Mouse (Mus musculus) midbrain, embryonic 13.5 days (tissue): ENCODE data around the gene Unc93a. TPM values are rescaled to one million over a fixed set of nuclear protein-coding genes. Genes with fewer than 3 reads are reported as not detected.
A peak's percentile ranks its signal among the peaks of the same experiment; 100 is the strongest.
"Not testable (repeated sequence)": the region's sequence is repeated elsewhere in the genome, so short reads cannot be mapped to it uniquely, and the experiment has no call there.

Experiments used
- ATAC-seq: fragments of 200-750 bp; cut with Nextera tagmentation; 2 replicates; pipeline ENCODE4 v1.8.0; 2017; ENCODE audit warnings: mild to moderate bottlenecking, moderate TSS enrichment, moderate library complexity
- H3K27ac ChIP-seq: fragments of 300-500 bp; sonication (generic); 2 replicates; pipeline ENCODE4 v1.5.1; 2015; ENCODE audit warnings: inconsistent platforms, mild to moderate bottlenecking, moderate library complexity
- H3K27me3 ChIP-seq: fragments of 300-500 bp; sonication (generic); 2 replicates; pipeline ENCODE4 v1.6.1; 2015; ENCODE audit warnings: mild to moderate bottlenecking, inconsistent platforms
- H3K36me3 ChIP-seq: fragments of 300-500 bp; sonication (generic); 2 replicates; pipeline ENCODE4 v1.6.1; 2015; ENCODE audit warnings: mild to moderate bottlenecking, inconsistent platforms
- H3K4me1 ChIP-seq: fragments of 300-500 bp; sonication (generic); replicated peaks from 2 replicates; pipeline ENCODE4 v1.6.1; 2015; ENCODE audit warnings: inconsistent platforms
- H3K4me2 ChIP-seq: fragments of 300-500 bp; sonication (generic); replicated peaks from 2 replicates; pipeline ENCODE4 v1.6.1; 2015; ENCODE audit warnings: moderate library complexity, mild to moderate bottlenecking, inconsistent platforms
- H3K4me3 ChIP-seq: fragments of 300-500 bp; sonication (generic); replicated peaks from 2 replicates; pipeline ENCODE4 v1.5.1; 2015; ENCODE audit warnings: mild to moderate bottlenecking, inconsistent platforms
- H3K9ac ChIP-seq: fragments of 300-500 bp; sonication (generic); replicated peaks from 2 replicates; pipeline ENCODE4 v1.6.1; 2015; ENCODE audit warnings: mild to moderate bottlenecking, inconsistent platforms
- H3K9me3 ChIP-seq: fragments of 300-500 bp; sonication (generic); 2 replicates; pipeline ENCODE4 v1.6.1; 2016; ENCODE audit warnings: mild to moderate bottlenecking, inconsistent platforms
- WGBS: fragments of 180-500 bp; shearing (Covaris S2); methylation state at CpG from one replicate; pipeline ENCODE4 v1.1.7; 2015; 5-methylcytosine and 5-hydroxymethylcytosine counted together
- polyA plus RNA-seq: library from polyadenylated mRNA; unstranded; fragments of >200 nt; fragmentation: Nextera tagmentation; extraction: Ambion mirVana; gene quantifications from 2 replicates; pipeline ENCODE4 v1.2.1, GENCODE M21; 2015

The Unc93a gene
- 0.07 TPM in 1 of 2 replicates, not detected in the other for polyA plus RNA-seq

DNA sequence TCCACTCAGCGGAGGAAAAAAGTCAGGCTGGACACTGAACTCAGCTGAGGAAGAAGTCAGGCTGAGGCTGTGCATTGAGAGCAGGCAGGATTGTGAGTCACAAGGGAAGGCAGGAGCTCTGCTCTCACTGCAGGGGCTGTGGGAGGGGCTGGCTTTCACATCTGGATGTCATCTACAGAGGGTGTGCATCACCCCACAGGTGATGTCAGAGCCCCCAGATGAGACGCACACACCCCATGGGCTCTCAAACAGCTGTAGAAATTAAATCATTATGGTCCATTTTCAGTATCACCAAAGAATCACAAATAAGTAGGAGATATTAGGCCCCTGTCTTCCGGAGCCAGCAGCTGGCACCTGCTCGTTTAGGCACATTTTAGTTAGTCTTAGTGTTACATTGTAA, at the start of gene Unc93a:
Gene Unc93a, minus strand, starts transcription at position 101 of the 400 bp plus-strand sequence.
- ATAC-seq = not testable (repeated sequence)

DNA sequence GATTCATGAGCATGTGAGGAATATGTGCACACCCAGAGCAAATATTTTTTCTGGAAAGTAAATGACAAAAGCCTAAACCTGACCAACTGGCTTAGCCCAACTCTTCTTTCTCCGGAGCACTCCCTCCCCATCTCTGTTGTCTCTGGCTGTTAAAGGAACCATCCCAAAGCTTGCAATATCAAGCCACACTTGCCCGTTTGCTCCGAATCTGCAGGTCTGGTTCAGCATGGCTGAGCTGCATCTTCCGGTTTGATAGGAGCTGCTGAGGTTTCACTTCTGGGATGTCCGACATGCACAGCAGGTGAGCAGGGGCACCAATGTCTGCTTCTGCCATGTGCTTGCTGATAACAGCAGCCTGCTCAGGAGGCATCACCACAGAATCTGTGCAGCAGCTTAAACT, 48.9 kb upstream of the Unc93a start:
- H3K4me2 ChIP-seq, H3K27me3 ChIP-seq, H3K9ac ChIP-seq, H3K4me1 ChIP-seq, H3K4me3 ChIP-seq, ATAC-seq, H3K36me3 ChIP-seq, H3K27ac ChIP-seq: not testable (repeated sequence)
- 91% methylated on average over 5 of the region's 5 CpGs for WGBS
- H3K9me3 ChIP-seq = peaks cover 40% of the 10 kb centered on the region

More for the DNA sequence above, at the start of gene Unc93a:
- not testable (repeated sequence) for H3K27ac ChIP-seq, H3K9ac ChIP-seq, H3K4me1 ChIP-seq, H3K27me3 ChIP-seq, H3K9me3 ChIP-seq, H3K4me2 ChIP-seq, H3K4me3 ChIP-seq, H3K36me3 ChIP-seq
- 80% methylated on average over 3 of the region's 4 CpGs for WGBS

DNA sequence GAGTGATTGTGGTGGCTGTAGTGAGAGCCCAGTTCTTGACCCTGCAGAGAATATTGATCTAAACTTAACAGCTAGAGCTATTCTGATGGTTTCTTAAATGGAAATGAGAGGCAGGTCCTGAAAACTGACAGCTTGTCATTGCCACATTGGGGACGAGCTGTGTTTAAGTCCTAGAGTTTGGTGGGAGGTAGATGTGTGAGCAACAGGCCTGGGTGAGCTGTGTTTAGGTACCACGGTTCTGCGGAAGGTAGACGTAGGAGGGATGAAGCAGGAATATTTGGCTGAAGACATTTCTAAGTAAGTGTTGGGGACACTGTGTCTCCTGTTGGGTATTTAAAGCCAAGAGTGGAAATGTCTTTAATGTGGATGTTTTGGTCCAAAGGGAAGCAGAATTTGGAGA, 47.4 kb upstream of the Unc93a start:
- WGBS = 86% methylated on average over 4 of the region's 4 CpGs
- not testable (repeated sequence) for H3K27ac ChIP-seq, H3K4me3 ChIP-seq, H3K27me3 ChIP-seq, ATAC-seq, H3K36me3 ChIP-seq, H3K4me2 ChIP-seq, H3K9ac ChIP-seq, H3K4me1 ChIP-seq
- H3K9me3 ChIP-seq = peaks cover 33% of the 10 kb centered on the region

DNA sequence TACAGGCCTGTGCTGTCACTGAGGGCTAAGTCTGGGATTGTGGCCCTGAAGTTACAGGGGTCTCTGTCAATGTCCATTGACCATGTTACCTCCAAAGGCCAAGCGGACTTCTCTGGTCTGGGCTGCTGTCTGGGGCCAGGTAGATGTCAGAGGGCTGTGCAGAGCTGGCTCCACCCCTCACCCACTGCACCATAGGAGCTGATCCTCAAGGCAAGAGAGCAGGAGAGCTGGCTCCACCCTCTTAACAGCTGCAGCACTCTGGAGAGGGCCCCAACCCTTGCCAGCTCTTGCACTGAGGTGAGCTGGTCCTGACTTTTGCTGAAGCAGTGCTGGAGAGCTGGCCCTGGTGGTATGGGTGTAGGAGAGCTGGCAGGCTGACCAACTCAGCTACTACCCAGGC, 46.2 kb upstream of the Unc93a start:
- not testable (repeated sequence) for H3K4me1 ChIP-seq
- 54% methylated on average over 1 of the region's 1 CpGs for WGBS
- peak; percentile 35 for ATAC-seq

GRCm38 (mm10) chr17:13175609-13176008, 44.0 kb upstream of the Unc93a start:
- not testable (repeated sequence) for H3K4me3 ChIP-seq, H3K36me3 ChIP-seq, H3K9me3 ChIP-seq, H3K4me2 ChIP-seq, H3K27me3 ChIP-seq, H3K27ac ChIP-seq, H3K9ac ChIP-seq, H3K4me1 ChIP-seq
- WGBS = 45% methylated on average over 1 of the region's 1 CpGs
- 0 out of 2 replicates have a peak, but pooled peaks have one; percentile 51 for ATAC-seq

More for the DNA sequence above, 46.2 kb upstream of the Unc93a start:
- H3K4me2 ChIP-seq, H3K36me3 ChIP-seq, H3K27ac ChIP-seq, H3K9ac ChIP-seq, H3K4me3 ChIP-seq, H3K27me3 ChIP-seq: not testable (repeated sequence)
- peaks cover 27% of the 10 kb centered on the region for H3K9me3 ChIP-seq

DNA sequence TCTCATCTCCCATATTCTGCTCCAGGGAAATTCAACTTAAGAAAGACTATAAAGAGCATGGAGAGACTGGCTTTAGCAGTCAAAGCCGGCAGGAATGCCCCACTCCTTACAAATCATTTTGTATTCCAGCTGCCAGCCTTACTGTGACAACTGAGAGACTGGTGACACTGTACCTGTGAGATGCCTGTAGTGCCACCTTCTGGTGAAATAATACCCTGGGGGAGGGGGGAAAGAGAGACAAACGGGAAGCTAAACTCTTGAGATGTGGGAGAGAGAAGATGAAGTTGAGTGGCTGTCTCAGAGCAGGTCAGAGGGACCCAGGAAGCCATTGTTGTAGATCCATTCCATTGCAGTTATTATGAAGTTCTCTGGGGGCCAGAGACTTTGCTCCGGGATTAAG, 42.4 kb upstream of the Unc93a start:
- not testable (repeated sequence) for H3K4me3 ChIP-seq, H3K36me3 ChIP-seq, H3K27me3 ChIP-seq, H3K4me1 ChIP-seq, H3K9me3 ChIP-seq, H3K27ac ChIP-seq, H3K4me2 ChIP-seq, ATAC-seq, H3K9ac ChIP-seq
- WGBS = 42% methylated on average over 2 of the region's 3 CpGs

DNA sequence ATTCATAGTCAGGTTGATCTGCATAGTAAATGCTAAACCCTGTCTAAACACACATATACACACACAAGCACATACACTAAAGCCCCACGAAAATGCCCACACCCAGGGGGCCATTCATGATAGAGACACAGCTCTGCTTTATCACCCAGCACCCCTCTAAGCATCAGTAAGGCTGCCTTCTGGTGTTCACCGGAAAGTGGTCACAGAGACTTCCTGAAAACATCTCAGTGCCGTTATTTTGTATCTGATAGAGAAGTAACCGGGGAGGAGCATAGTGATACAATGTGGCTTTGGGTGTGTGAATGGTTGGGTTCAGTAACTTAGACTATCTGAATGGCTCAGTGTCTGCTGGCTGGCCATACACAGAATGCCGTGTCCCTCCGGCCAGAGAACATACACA, 42.0 kb upstream of the Unc93a start:
- H3K9me3 ChIP-seq, H3K4me2 ChIP-seq, H3K36me3 ChIP-seq, ATAC-seq, H3K4me3 ChIP-seq, H3K27ac ChIP-seq, H3K9ac ChIP-seq, H3K4me1 ChIP-seq, H3K27me3 ChIP-seq: not testable (repeated sequence)
- WGBS = 87% methylated on average over 6 of the region's 6 CpGs

DNA sequence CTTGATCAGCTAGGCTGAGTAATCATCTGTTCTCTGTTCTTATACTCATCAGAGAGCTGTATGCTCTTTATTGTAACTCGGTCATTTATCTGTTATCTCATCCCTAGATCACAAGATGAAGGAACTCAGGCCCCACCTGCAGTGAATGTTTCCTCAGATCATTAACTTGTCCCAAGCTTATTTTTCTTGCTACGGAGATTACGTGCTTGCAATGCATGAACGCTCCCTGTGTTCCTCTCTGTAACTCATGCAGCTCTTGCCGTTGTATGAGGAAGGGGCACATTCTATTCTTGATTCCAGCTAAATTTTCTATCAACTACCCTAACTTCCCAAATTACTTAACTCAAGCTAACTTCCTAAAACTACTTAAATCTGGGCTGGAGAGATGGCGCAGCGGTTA, 14.5 kb upstream of the Unc93a start:
- not testable (repeated sequence) for H3K9ac ChIP-seq

GRCm38 (mm10) chr17:13144580-13145215, 13.1 kb upstream of the Unc93a start:
- ATAC-seq, H3K4me1 ChIP-seq, H3K9me3 ChIP-seq, H3K27ac ChIP-seq, H3K4me3 ChIP-seq, H3K4me2 ChIP-seq, H3K27me3 ChIP-seq, H3K36me3 ChIP-seq, H3K9ac ChIP-seq: not testable (repeated sequence)
- 86% methylated on average over 4 of the region's 4 CpGs for WGBS

More for the DNA sequence above, 14.5 kb upstream of the Unc93a start:
- not testable (repeated sequence) for ATAC-seq, H3K27me3 ChIP-seq, H3K9me3 ChIP-seq, H3K36me3 ChIP-seq, H3K27ac ChIP-seq, H3K4me2 ChIP-seq, H3K4me3 ChIP-seq, H3K4me1 ChIP-seq
- 88% methylated on average over 7 of the region's 7 CpGs for WGBS

- ATAC-seq, H3K4me1 ChIP-seq: not testable (repeated sequence)
Observed at GRCm38 (mm10) chr17:13142665-13143064, 11.1 kb upstream of the Unc93a start.

DNA sequence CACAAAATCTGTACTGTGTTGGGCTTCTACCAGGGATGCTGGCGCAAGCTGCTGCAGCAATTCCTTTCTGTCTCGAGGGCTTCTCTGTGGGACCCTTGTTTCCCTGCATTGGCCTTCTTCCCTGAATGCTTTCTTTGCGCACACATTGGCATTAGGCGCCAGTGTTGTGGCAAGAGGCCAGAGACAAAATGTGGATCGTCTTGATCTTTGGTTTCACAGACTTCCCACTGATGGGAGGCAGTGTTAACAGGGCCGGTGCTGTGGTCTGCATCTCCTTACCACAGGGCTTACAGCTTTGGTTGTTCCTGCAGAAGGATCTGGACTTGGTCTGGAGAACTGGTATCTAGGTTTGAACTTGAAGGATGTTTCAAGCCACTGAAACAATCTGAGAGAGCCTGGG, 3.7 kb upstream of the Unc93a start:
- not testable (repeated sequence) for H3K4me3 ChIP-seq, H3K27ac ChIP-seq, H3K4me1 ChIP-seq, H3K9ac ChIP-seq, H3K9me3 ChIP-seq, H3K36me3 ChIP-seq, H3K27me3 ChIP-seq, H3K4me2 ChIP-seq, ATAC-seq
- WGBS = 90% methylated on average over 1 of the region's 6 CpGs

More at GRCm38 (mm10) chr17:13142665-13143064, 11.1 kb upstream of the Unc93a start:
- no CpG with 5 or more reads among the region's 2 CpGs for WGBS
- not testable (repeated sequence) for H3K4me3 ChIP-seq, H3K27ac ChIP-seq, H3K27me3 ChIP-seq, H3K9me3 ChIP-seq, H3K36me3 ChIP-seq, H3K9ac ChIP-seq, H3K4me2 ChIP-seq

GRCm38 (mm10) chr17:13132352-13132751, 742 bp upstream of the Unc93a start:
- not testable (repeated sequence) for H3K9me3 ChIP-seq, H3K4me1 ChIP-seq, H3K27me3 ChIP-seq, H3K4me3 ChIP-seq, H3K4me2 ChIP-seq, H3K36me3 ChIP-seq, H3K9ac ChIP-seq, H3K27ac ChIP-seq, ATAC-seq
- WGBS = 83% methylated on average over 8 of the region's 8 CpGs
